Mouse (Mus musculus): ENCODE measurements at regions not wholly inside any gene's neighbourhood (a gene's known extent, or its start where the extent isn't known, plus 50 kb on each side); places are given as distances from the start of the nearest gene placed in this dataset.

DNA sequence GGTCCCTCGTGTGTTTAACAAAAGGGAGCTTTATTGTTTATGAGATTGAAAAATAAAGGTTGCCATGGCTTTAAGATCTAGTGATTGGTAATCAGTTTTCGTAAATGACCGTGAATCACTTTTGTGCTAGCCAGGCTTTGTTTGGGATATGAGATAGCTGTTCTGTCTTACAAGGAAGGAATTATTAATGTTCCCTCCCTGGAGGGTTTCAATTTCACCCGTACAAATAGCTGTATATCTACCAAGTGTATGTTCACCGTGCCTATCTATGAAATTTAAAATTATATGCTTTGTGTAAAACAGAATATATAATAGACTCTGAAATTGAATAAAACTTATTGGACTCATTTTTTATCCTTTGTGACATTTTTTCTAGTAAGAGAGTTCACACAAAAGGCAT lies 268.3 kb upstream of the Apob start:
- TF ChIP-seq CTCF (IDR thresholded peaks at IDR 0.05; ENCODE audit: low read depth, low read length), result no peak
- no peak for TF ChIP-seq POLR2A (IDR thresholded peaks at IDR 0.05; ENCODE audit: extremely low read depth, insufficient read depth, low read length)

Measured in liver, adult 2 months (tissue).